In the genomic region with DNA sequence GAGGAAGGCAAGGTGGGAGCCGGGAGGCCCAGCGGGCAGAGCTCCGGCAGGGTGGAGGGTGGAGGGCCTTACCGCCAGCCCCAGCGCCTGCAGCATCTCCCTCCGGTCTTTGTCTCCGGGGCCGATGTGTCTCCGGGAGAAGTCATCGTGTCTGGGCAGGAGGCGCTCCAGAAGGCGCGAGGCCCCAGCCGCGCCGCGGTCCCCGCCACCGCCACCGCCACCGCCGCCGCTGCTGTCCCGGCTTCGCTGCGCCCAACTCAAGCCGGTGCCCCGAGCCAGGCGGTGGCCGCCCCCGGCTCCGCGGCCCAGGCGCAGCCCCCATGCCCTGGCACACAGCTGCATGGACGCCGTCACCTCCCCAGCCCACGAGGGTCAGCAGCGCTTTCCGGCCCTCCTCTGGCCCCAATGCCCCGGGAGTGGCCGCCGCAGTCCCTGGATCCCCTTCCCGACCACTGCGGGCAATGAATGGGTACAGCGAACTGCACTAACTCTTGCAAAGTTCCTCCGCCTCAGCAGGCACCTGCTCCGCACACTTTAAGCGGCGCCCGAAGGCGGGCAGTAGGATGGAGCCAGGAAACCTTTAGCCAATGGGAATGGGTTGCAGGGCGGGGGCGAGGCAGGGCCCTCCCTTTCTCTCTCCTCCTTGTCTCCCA, we compare ENCODE assay signal across 7 mouse cellular contexts. TPM values are rescaled to one million over a fixed set of nuclear protein-coding genes. Genes with fewer than 3 reads are reported as not detected.
DNase-seq lines count a peak whose midpoint lies in the region; ATAC-seq and TF ChIP-seq lines count a peak whose summit lies in the region.

A gene (minus strand): TSS at position 511 of the 653 bp plus-strand sequence.

- H3K36me3 ChIP-seq in limb, embryonic 10.5 days: no peaks in the 10 kb centered on the region
- no peaks in the 10 kb centered on the region for H3K36me3 ChIP-seq in midbrain, embryonic 14.5 days (ENCODE audit: control insufficient read depth, insufficient read depth, low read length)
- H3K36me3 ChIP-seq in stomach, postnatal 0 days (ENCODE audit: control insufficient read depth, insufficient read depth, low read length): no peaks in the 10 kb centered on the region

- peak; percentile 87 for ATAC-seq in midbrain, embryonic 14.5 days (ENCODE audit: low FRiP score, low TSS enrichment)
- ATAC-seq in stomach, postnatal 0 days (ENCODE audit: low FRiP score, low TSS enrichment): peak; percentile 74; the same call in 1 of the 2 replicates

- TF ChIP-seq EP300 in stomach, postnatal 0 days (optimal IDR thresholded peaks at IDR 0.05): no peak

- peak within 1 kb of the TSS; percentile 73 for H3K4me3 ChIP-seq in limb, embryonic 10.5 days
- H3K4me3 ChIP-seq in midbrain, embryonic 14.5 days (replicated peaks; ENCODE audit: low read depth, low read length): peak within 1 kb of the TSS; percentile 60
- H3K4me3 ChIP-seq in stomach, postnatal 0 days (ENCODE audit: low read depth, low read length): peak within 1 kb of the TSS; percentile 57

- DNase-seq in brain, embryonic 18.5 days (ENCODE audit: low read depth, low spot score): peak; percentile 42
- DNase-seq in embryo, embryonic 9.5 days (ENCODE audit: extremely low spot score): peak; percentile 84
- peak; percentile 43 to 55 for DNase-seq in heart, adult 18-20 months
- peak; percentile 84 for DNase-seq in kidney, adult 18-20 months
- DNase-seq in limb, embryonic 10.5 days (ENCODE audit: low spot score): peak; percentile 79
- DNase-seq in midbrain, embryonic 14.5 days: peak; percentile 82
- peak; percentile 46 for DNase-seq in stomach, postnatal 0 days (ENCODE audit: low spot score)

- WGBS in limb, embryonic 10.5 days: 0% methylated on average over 28 of the region's 53 CpGs
- WGBS in midbrain, embryonic 14.5 days: under 1% methylated on average over 51 of the region's 53 CpGs
- WGBS in stomach, postnatal 0 days: 1% methylated on average over 44 of the region's 53 CpGs

- TF ChIP-seq CTCF in stomach, postnatal 0 days (IDR thresholded peaks at IDR 0.05; ENCODE audit: low read depth): no peak

- peaks cover 19% of the 10 kb centered on the region for H3K4me1 ChIP-seq in limb, embryonic 10.5 days
- H3K4me1 ChIP-seq in midbrain, embryonic 14.5 days (ENCODE audit: control insufficient read depth, insufficient read depth, low read length): no peaks in the 10 kb centered on the region
- H3K4me1 ChIP-seq in stomach, postnatal 0 days (replicated peaks; ENCODE audit: control insufficient read depth, insufficient read depth): no peaks in the 10 kb centered on the region

- peaks cover 37% of the 10 kb centered on the region for H3K27me3 ChIP-seq in limb, embryonic 10.5 days (ENCODE audit: low read depth, poor library complexity, severe bottlenecking)
- H3K27me3 ChIP-seq in midbrain, embryonic 14.5 days (ENCODE audit: control insufficient read depth, insufficient read depth, low read length): peaks cover 5% of the 10 kb centered on the region
- H3K27me3 ChIP-seq in stomach, postnatal 0 days (ENCODE audit: control insufficient read depth, insufficient read depth, low read length): no peaks in the 10 kb centered on the region

- peak within 1 kb of the TSS; percentile 82 for H3K27ac ChIP-seq in limb, embryonic 10.5 days
- peak within 1 kb of the TSS; percentile 41; the same call in 1 of the 2 replicates for H3K27ac ChIP-seq in midbrain, embryonic 14.5 days (replicated peaks; ENCODE audit: low read depth, low read length)
- no peak within 1 kb of the TSS for H3K27ac ChIP-seq in stomach, postnatal 0 days (replicated peaks)

- H3K9ac ChIP-seq in midbrain, embryonic 14.5 days (replicated peaks; ENCODE audit: low read length): peak within 1 kb of the TSS; percentile 57
- H3K9ac ChIP-seq in stomach, postnatal 0 days (ENCODE audit: low read length): peak within 1 kb of the TSS; percentile 41; the same call in 1 of the 2 replicates

- H3K9me3 ChIP-seq in limb, embryonic 10.5 days (replicated peaks): no peaks in the 10 kb centered on the region
- H3K9me3 ChIP-seq in midbrain, embryonic 14.5 days (ENCODE audit: control insufficient read depth, low read length): no peaks in the 10 kb centered on the region
- H3K9me3 ChIP-seq in stomach, postnatal 0 days (ENCODE audit: control insufficient read depth, low read length): no peaks in the 10 kb centered on the region

- H3K4me2 ChIP-seq in midbrain, embryonic 14.5 days (ENCODE audit: low read length): peak within 1 kb of the TSS; percentile 100
- H3K4me2 ChIP-seq in stomach, postnatal 0 days (replicated peaks; ENCODE audit: low read depth): peak within 1 kb of the TSS; percentile 100

RNA-seq across cellular contexts. Expression of the gene that starts here (rescaled TPM):
- under 1 TPM; 0.17 to 0.28 TPM for total RNA-seq in heart, adult 18-20 months (2021)
- 13.9 and 20.0 TPM in 2 replicates for polyA plus RNA-seq in limb, embryonic 10.5 days (2016; fragmentation: Nextera tagmentation; extraction: Ambion mirVana)
- polyA plus RNA-seq in midbrain, embryonic 14.5 days (2014; fragmentation: Nextera tagmentation; extraction: Ambion mirVana): 6.9 and 7.1 TPM in 2 replicates
- 18.3 and 19.0 TPM in 2 replicates for polyA plus RNA-seq in stomach, postnatal 0 days (2015; fragmentation: Nextera tagmentation; extraction: Ambion mirVana)

Comparison
In these comparisons a context has a peak if more than half of its experiments do, and no peak if none do; other contexts are left out.
1. Peak in DNase-seq in heart, adult 18-20 months; RNA of the gene not detected or under 1 TPM.